18 mouse cellular contexts compared by ENCODE assay signal in genomic region chr13:100195421-100195820, GRCm38 (mm10).
"Had no signal": no experiment of that assay in that cellular context is flagged by ENCODE, and none has a peak within 500 bp of the region (broad histone marks: within the 10 kb centered on the region; RNA-seq: fewer than 3 reads in every experiment).

No protein-coding gene starts in this region.

- H3K36me3 ChIP-seq: liver, embryonic 13.5 days; liver, embryonic 15.5 days; lung, embryonic 15.5 days; midbrain, embryonic 10.5 days; midbrain, embryonic 12.5 days; neural tube, embryonic 12.5 days; stomach, embryonic 15.5 days had no signal

- H3K9ac ChIP-seq: liver, embryonic 13.5 days; liver, embryonic 15.5 days; liver, postnatal 0 days; lung, embryonic 15.5 days; midbrain, embryonic 12.5 days; neural tube, embryonic 12.5 days; stomach, embryonic 15.5 days had no signal

- ATAC-seq: liver, postnatal 0 days; midbrain, embryonic 16.5 days had no signal

- H3K27ac ChIP-seq: liver, embryonic 13.5 days; liver, embryonic 15.5 days; lung, embryonic 15.5 days; macrophage; midbrain, embryonic 10.5 days; midbrain, embryonic 12.5 days; neural tube, embryonic 12.5 days; stomach, embryonic 15.5 days; stomach, postnatal 0 days had no signal

- DNase-seq: liver, embryonic 13.5 days; liver, postnatal 0 days; lung, adult 2 months; lung, postnatal 10 days; midbrain, embryonic 14.5 days; right cerebral cortex, postnatal 14 days; thymus, adult 2 months; thymus, postnatal 25 days; thymus, postnatal 4 days had no signal

- H3K9me3 ChIP-seq: liver, embryonic 13.5 days; liver, embryonic 15.5 days; lung, embryonic 15.5 days; midbrain, embryonic 10.5 days; midbrain, embryonic 12.5 days; neural tube, embryonic 12.5 days; stomach, embryonic 15.5 days had no signal

- H3K4me3 ChIP-seq: liver, embryonic 13.5 days; liver, embryonic 15.5 days; lung, embryonic 15.5 days; midbrain, embryonic 10.5 days; midbrain, embryonic 12.5 days; neural tube, embryonic 12.5 days; stomach, embryonic 15.5 days had no signal

- H3K4me2 ChIP-seq: liver, embryonic 13.5 days; liver, embryonic 15.5 days; lung, embryonic 15.5 days; midbrain, embryonic 12.5 days; neural tube, embryonic 12.5 days; stomach, embryonic 15.5 days had no signal

- H3K4me1 ChIP-seq: lung, embryonic 15.5 days; midbrain, embryonic 10.5 days; midbrain, embryonic 12.5 days; neural tube, embryonic 12.5 days; stomach, embryonic 15.5 days had no signal

- H3K27me3 ChIP-seq: liver, embryonic 13.5 days; liver, embryonic 15.5 days; lung, embryonic 15.5 days; midbrain, embryonic 12.5 days; neural tube, embryonic 12.5 days; stomach, embryonic 15.5 days had no signal
